Mouse (Mus musculus): Measurements from ENCODE around the gene Banf1.
A peak's percentile ranks its signal among the peaks of the same experiment; 100 is the strongest.
"Not testable (repeated sequence)": the region's sequence is repeated elsewhere in the genome, so short reads cannot be mapped to it uniquely, and the experiment has no call there.

The Banf1 gene

DNA sequence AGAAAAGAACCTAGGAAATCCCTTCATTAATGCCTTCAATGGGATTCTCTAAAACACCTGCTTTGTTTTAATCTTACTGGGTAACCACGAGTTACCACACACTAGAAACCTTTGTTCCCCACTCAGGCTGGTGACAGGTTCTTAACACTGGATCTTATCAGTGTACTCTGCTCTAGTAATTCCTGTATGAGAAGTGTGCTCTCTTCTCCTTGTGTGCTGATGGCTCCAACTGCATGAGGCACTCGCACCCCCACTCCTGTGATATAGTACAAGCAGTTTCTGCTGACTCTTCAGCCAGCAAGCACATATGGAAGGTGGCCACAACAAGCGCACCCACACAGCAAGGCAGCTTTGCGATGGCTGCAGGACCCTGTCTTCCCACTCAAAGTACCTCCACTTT is 7.2 kb upstream of the Banf1 start:
- no peak for DNase-seq (ENCODE audit: low spot score in 2 of 2)

DNA sequence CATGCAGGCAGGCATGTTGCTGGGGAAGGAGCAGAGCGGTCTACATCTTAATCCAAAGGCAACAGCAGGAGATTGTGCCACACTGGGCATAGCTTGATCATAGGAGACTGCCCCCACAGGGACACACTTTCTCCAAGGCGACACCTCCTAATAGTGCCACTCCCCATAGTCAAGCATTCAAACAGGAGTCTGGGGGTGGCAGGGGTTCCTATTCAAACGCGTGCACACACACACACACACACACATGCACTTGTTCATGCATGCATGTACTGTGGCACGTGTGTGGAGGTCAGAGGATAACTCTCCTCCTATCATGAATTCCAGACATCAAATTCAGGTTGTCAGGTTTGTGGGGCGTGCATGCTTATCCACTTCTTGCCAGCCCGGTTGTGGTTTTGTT is 5.8 kb upstream of the Banf1 start:
- no peak for DNase-seq (ENCODE audit: low spot score in 2 of 2)

DNA sequence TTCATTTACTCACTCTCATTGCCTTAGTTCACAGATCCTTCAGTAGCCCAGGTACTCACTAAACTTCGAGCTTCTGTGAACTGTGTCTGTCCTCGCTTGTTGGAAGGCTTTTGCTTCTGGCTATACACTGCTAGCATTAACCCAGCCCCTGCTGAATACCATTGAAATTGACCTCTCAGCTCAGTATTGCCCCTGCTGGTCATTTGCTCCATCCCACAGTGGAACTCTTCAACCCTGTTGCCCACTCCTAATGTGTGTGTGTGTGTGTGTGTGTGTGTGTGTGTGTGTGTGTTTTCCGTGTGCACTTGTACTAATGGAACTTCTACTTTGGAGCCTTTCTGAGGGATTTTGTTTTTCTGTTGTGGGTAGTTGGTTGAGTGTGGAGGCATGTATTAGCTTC is 4.0 kb upstream of the Banf1 start:
- no peak for DNase-seq (ENCODE audit: low spot score in 2 of 2)

DNA sequence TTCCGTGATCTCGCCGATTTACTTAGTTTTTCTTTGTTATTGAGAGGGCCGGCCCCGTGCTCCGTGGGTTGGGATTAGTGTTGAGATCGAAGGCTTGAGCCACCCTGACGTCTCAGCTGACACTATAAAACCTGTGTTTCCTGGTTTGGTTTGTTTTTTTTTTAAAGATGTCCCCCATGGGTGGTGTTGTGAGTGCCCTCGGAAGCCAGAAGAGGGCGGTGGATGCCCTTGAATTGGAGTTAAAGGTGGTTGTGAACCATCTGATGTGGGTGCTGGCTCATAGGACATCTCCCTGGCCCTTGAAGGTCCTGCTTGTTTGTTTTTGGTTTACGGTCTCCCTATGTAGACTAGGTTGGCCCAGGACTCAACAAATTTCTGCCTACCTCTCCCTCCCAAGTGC is 487 bp upstream of the Banf1 start:
- DNase-seq (ENCODE audit: low spot score in 2 of 2): peak in 1 of 2 experiments; percentile 46

DNA sequence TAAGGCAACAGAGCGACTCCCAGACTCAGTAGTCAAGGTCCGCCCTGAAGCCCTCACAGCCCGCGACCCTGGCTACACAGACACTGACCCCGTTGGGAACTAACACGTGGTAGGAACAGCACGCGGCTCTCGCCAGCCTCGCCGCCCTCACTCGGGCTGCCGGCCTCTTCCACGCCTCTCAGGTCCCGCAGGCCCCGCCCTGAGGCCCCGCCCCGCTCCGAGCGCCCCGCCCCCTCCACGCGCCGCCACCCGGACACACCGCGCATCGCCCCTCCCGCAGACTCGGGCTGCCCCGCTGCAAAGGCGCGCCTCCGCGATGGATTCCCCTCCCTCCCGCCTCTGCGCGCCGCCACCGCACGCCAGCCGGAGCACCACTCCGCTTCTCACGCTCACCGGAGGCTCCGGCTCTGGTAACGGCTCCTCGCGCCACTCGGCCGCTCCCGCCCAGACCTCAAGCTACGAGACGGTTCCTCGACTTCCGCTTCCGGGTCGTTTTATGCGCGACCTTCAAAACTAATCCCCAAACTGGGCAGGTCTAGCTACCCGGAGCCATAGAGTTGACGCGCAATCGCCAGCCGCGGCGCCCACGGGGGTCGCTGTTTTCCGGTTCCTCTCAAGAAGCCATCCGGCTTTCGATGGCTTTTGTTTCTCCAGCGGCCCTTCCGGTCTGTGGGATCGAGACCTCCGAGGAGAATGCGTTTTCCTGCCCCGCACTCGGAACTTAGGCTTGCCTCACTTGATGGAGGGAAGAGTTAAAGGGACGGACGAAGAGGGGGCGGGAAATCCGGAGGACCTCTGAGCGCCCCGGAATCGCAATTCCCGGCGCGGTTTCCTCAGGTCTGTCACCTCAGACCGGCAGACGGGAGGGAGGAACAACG is 554 bp downstream of the Banf1 start, which contains the start of gene Eif1ad:
Gene Eif1ad (plus strand): TSS at position 567 of the 878 bp plus-strand sequence.
- peak; percentile 94 to 96 for DNase-seq (ENCODE audit: low spot score in 2 of 2)

DNA sequence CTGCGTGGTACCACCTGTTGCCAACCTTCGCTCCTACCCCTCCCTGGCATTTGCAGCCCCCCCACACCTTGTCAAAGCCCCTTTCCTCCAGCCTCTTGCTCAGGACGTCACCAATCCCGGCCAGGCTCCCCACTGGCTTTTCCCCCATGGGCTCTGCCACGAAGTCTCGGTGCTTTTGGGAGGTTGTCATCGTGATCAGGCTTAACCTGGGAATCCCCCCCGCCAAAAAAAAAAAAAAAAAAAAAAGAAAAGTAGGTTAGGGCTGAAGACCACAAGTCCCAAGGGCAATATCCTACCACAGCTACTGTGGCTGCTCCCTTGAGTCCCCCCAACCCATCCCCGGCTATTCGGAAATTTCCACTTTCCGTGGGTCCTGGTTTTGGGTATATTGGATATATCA is 1.2 kb downstream of the Banf1 start:
- DNase-seq (ENCODE audit: low spot score in 2 of 2): no peak

DNA sequence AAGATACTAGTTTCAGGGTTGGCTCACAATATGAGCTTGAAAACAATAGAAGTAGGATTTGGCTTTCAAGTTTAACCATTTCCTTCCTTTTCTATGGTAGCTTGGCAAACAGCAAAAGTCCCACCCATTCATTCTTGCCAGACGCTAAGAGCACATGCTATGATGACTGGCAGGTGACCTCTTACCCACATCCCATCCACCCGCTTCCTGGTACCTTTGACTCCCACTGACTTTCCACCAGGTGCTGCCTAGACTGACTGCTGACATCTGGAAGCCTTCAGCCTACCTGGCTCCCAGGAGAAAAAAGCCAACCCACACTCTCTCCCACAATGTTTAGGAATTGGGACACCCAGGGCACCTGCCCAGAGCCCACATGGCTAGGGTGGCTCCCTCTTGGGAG is 2.8 kb downstream of the Banf1 start:
- no peak for DNase-seq (ENCODE audit: low spot score in 2 of 2)

DNA sequence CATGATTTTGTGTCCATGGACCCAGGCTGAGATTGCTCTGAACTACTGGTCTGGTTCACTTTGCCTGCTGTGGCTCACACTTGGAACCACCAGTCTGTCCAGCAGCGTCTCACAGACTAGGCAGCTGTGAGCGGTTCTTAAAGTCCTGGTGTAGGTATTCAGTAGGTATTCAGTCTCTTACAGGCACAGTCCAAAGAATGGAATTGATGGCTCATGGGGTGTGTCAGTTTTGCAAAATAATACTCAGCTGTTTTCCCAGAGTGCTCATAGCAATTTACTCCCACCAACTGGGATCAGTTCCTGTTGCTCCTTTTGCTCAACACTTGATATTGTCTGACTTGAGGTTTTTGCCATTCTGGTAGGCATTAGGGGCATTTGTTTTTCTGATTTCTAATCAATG is 4.8 kb downstream of the Banf1 start:
- no peak for DNase-seq (ENCODE audit: low spot score in 2 of 2)

DNA sequence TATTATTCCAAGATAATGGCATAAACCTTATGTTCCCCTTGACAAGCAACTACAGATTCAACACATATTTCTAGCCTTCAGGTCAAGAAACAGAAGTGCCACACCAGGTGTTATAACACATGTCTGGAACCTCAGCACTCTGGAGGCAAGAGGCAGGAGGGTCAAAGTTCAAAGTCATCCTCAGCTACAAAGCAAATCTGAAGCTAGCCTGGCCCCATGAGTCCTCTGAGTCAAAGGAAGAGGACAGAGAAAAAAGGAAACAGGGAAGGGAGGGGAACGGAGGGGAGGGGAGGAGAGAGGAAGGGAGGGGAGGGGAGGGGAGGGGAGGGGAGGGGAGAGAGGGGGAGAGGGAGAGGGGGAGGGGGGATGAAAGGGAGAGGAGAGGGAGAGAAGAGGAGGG is 10.9 kb downstream of the Banf1 start:
- DNase-seq (ENCODE audit: low spot score in 2 of 2): no peak

DNA sequence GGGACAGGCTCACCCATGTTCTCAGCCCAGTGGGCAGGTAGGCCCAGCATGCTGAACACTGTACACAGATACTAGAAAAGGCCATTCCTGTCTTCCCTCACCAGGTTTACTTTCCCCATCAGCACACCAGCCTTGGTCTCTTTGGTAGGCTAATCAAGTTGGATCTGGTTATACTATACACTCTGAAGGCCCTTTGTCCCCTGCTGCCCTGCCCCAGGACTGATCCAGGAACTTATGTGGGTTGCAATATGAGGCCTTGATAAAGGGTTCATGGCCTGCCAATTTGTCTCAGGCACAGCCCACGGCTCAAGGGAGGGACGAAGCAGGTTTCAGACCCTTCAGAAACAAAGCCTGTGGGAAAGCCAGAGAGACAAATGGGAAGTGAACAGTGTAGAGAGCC is 13.4 kb downstream of the Banf1 start:
- no peak for DNase-seq (ENCODE audit: low spot score in 2 of 2)

DNA sequence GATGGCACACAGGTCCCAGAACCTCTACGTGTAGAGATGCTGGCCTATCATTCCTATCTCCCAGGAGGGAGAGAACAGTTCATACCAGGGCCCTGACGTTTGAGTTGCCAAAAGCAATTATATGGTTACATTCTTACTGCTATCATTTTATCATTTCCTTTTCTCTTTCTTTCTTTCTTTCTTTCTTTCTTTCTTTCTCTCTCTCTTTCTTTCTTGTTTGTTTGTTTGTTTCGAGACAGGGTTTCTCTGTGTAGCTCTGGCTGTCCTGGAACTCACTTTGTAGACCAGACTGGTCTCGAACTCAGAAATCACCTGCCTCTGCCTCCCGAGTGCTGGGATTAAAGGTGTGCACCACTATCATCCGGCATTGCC is 17.5 kb downstream of the Banf1 start, which contains the start of gene Cst6:
Gene Cst6 (minus strand): TSS at position 73 of the 372 bp plus-strand sequence.
- DNase-seq (ENCODE audit: low spot score in 2 of 2): not testable (repeated sequence)

DNA sequence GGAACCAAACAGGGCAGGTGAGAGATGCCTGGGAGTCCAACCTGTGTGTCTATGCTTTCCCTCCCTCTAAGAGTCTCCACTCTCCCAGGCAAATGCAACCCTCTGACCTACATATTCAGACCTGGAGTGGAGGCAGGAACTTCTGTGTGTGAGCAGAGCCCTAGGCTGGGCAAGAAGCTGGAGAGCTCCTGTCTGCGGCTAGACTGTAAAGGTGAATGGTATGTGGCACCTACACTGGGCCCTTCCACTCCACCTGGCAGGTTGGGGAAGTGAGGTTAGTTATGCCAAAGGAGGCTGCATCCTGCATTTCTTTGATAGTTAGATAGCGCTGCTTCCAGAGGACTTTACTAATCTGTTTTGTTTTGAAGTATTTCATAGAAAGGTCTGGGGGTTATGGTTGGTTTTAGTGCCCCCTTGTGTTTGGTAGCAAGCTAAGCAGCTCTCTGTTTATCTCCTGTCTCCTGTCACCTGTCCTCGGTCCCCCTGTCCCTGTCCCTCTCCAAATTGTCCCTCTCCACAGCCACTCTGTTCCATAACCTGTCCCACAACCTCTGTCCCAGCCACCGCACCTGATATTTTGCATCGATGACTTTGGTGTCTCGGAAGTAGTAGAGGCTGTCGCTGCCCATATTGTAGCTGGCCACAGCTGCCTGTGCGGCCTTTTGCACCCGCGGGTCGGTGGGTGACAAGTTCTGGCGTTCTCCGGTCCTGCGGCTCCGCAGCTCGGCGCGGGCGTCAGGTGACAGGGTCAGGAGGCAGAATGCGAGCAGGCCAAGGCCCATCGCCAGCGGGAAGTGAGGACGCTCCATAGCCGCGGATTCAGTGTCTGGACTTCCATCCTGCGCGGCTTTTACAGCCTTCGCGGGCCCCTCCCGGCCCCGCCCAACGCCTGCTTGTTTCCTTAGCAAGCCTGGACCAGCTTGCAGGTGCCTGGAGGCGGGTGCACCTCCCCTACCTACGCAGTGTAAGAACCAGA is 18.2 kb downstream of the Banf1 start:
- DNase-seq (ENCODE audit: low spot score in 2 of 2): peak; percentile 20 to 23

DNA sequence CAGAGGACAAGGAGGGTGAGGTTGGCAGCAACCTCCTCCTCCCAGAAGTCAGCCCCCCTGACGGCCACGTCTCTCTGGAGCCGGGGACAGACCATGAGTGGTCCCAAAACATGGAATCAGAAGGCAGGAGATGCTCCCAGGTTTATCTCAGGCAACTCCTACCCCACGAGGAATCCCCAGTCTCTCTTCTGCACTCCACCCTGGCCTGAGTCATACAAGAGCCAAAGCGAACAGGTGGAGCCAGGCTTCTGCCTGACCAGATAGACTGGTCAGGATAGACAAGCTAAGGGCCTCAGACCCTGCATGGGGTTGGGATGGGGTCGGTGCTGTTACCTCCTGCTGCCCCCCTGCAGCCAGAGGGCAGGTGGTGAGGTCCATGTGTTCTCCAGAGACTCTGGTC is 18.9 kb downstream of the Banf1 start:
- DNase-seq (ENCODE audit: low spot score in 2 of 2): no peak

DNA sequence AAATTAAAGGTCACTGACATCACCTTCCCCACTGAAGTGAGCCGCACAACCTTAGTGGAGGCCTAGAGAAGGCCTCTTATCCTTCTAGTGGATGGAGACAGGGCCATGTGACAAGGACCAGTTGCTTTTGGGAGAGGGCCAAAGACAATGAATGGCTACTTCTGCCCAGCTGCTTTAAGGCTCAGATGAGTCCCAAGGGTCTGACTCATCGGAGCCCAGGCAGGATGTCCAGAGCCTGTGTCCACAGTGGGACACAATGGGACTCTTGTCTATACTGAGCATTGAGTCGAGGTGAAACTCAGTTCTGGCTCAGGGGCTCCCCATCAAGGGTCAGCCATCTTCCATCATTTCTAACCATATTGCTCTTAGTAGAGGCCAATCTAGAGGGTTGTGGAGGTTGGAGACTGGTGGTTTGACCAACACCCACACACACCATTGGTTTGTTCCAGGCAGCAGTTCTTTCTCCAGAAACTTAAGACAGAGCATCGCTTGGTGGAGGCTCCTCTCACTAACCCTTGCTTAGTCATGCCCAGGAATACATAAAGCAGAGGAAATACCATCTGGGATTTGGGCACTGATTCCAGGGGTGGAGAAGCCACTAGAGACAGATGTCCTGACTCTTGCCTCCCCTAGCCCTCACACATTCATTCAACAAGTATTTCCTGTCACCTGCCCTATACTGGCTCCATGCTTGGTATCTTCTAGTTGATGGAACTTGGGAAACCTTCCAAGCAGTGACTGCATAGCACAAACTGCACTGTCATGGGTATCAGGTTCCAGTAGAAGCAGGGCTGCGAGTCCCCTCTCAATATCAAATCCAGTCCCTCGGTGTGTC is 21.5 kb downstream of the Banf1 start:
- no peak for DNase-seq (ENCODE audit: low spot score in 2 of 2)

DNA sequence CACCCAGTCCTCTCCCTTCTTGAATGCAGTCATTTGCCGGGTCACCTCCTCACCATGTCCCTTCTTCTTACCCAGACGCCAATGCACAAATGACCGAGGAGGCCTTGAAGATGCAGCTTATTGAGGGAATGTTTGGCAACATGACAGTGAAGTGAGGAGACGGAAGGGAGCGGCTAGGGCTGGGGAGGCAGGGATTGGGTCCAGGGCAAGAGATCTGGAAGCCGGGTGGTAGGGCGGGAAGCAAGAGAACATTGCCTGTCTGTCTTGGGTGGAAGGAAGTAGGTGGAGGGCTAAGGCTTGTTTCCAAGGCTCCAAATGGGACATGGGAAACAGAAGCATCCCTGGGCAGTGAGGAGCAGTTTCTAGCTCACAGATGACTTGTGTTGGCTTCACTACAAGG is 25.6 kb downstream of the Banf1 start:
- DNase-seq (ENCODE audit: low spot score in 2 of 2): no peak

DNA sequence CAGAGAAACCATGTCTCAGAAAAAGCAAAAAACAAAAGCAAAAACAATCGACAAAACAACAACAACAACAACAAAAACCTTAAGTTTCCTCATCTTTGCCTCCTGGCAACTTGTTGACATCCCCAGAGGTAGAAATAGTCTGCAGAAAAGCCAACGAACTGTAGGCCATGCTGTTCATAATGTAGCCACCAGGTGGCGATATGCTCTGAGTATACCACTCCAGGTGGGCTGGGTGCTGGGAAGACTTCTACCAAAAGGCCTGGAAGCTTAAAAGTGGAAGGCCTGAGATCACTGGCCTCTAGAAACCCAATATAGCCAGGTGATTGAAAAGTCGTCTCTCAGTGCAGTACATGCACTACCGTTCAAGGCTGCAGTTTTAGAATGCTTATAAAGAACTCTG is 29.0 kb downstream of the Banf1 start:
- DNase-seq (ENCODE audit: low spot score in 2 of 2): peak; percentile 71 to 85

DNA sequence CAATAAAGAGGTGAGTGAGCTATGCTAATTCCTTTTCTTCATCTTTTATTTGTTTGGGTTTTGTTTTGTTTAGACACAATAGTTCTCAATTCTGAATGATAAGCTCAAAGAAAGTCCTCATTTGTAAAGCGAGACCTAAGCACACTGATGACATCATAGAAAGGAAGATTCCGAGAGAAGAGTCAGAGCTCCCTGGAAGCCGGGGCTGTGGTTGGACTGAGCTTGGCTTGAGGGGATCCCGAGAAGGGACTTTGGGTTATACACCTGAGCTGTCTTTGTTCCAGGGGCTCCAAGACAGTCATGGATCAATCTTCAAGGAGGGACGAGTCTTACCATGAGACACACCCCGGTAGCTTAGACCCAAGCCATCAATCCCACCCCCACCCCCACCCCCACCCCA is 31.5 kb downstream of the Banf1 start, which contains the start of gene Catsper1:
Gene Catsper1 (plus strand): TSS at position 301 of the 400 bp plus-strand sequence.
- no peak for DNase-seq (ENCODE audit: low spot score in 2 of 2)

DNA sequence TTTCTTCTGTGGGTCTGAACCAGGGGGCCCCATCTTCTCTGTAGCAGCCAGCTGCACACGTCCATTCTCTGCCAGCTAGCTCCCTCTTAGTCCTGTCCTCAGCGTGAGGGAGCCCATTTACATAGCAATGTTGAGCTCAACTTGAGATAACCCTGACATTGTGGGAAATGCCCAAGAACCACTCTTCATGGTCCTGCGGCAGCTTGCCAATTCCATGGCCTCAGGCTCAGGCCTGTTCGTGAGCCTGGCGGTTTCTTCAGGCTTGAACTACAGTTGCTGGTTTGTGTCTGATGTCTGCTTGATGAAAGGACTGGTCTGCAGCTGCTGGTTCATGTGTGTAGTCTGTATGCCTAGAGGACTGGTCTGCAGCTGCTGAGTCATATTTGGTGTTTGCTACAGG is 32.2 kb downstream of the Banf1 start:
- DNase-seq (ENCODE audit: low spot score in 2 of 2): no peak

DNA sequence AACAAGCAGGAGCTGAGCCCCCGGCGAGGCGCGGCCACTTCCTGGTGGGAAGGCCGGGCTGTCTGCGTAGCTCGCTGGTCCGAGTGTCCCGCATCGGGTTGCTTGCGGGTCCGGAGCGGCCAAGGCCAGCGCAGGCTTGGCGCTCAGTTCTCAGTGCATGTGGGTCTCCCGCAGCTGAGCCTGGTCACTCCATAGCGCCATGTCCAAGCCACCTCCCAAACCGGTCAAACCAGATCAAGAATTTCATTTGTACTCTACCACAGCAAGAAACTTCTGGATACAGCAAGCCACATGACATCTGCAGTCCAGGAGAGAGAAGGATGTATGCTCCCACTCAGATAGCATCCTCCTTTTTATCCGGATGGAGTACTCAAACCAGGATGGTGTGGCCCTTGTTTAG is 39.0 kb downstream of the Banf1 start:
- no peak for DNase-seq (ENCODE audit: low spot score in 2 of 2)

DNA sequence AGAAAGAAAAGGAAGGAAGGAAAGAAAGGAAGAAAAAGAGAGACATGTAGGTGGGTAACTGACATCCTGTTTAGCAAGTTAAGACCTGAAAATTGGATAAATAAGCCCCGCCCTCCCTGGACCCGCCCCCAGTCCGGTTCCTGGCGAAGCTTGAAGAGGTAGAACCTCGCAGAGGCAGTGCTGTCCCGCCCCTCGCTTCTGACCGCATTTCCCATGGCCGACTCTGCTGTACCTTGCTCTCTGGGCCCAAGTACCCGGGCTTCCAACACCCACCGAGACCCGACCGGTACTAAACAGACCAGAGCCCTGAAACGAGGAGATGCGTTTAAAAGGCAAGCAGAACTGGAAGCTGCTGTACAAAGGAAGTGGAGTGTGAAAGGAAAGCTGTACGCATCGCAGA is 43.2 kb downstream of the Banf1 start:
- peak in 1 of 2 experiments; percentile 52 for DNase-seq (ENCODE audit: low spot score in 2 of 2)
